Mouse (Mus musculus): ENCODE results near the gene Camta1.
A peak's percentile ranks its signal among the peaks of the same experiment; 100 is the strongest.

Gene Camta1

GRCm38 (mm10) chr4:151515316-151515715 lies 346.4 kb downstream of the Camta1 start:
- no peak for DNase-seq

- no peak for DNase-seq
Measured at GRCm38 (mm10) chr4:151511092-151511491, 350.6 kb downstream of the Camta1 start.

GRCm38 (mm10) chr4:151510417-151510816 lies 351.3 kb downstream of the Camta1 start:
- DNase-seq = no peak

GRCm38 (mm10) chr4:151506701-151507100 lies 355.0 kb downstream of the Camta1 start:
- no peak for DNase-seq

- DNase-seq = peak; percentile 39 to 58
Measured at GRCm38 (mm10) chr4:151498481-151499276, 363.0 kb downstream of the Camta1 start.

- DNase-seq = peak; percentile 27 to 42
Measured at GRCm38 (mm10) chr4:151496581-151496980, 365.1 kb downstream of the Camta1 start.

GRCm38 (mm10) chr4:151495276-151495882 lies 366.3 kb downstream of the Camta1 start:
- peak; percentile 24 to 61 for DNase-seq

GRCm38 (mm10) chr4:151492786-151493185 lies 368.9 kb downstream of the Camta1 start:
- DNase-seq = no peak

GRCm38 (mm10) chr4:151483977-151484313 lies 377.7 kb downstream of the Camta1 start:
- no peak for DNase-seq

GRCm38 (mm10) chr4:151483299-151483976 lies 378.2 kb downstream of the Camta1 start:
- DNase-seq = peak; percentile 46 to 82

GRCm38 (mm10) chr4:151480928-151481327 lies 380.7 kb downstream of the Camta1 start:
- DNase-seq = no peak

GRCm38 (mm10) chr4:151477950-151478349 lies 383.7 kb downstream of the Camta1 start:
- no peak for DNase-seq

- DNase-seq = peak in 1 of 2 experiments; percentile 22
Measured at GRCm38 (mm10) chr4:151474895-151475470, 386.7 kb downstream of the Camta1 start.

- no peak for DNase-seq
Measured at GRCm38 (mm10) chr4:151471886-151472285, 389.8 kb downstream of the Camta1 start.

- DNase-seq = no peak
Measured at GRCm38 (mm10) chr4:151468381-151468780, 393.3 kb downstream of the Camta1 start.

- no peak for DNase-seq
Measured at GRCm38 (mm10) chr4:151458686-151459085, 403.0 kb downstream of the Camta1 start.

GRCm38 (mm10) chr4:151454611-151455010 lies 407.1 kb downstream of the Camta1 start:
- no peak for DNase-seq

GRCm38 (mm10) chr4:151454065-151454464 lies 407.6 kb downstream of the Camta1 start:
- DNase-seq = no peak

GRCm38 (mm10) chr4:151451885-151452284 lies 409.8 kb downstream of the Camta1 start:
- no peak for DNase-seq

- no peak for DNase-seq
Measured at GRCm38 (mm10) chr4:151449981-151450380, 411.7 kb downstream of the Camta1 start.

GRCm38 (mm10) chr4:151448341-151448740 lies 413.3 kb downstream of the Camta1 start:
- no peak for DNase-seq

- DNase-seq = peak; percentile 24 to 48
Measured at GRCm38 (mm10) chr4:151444665-151445064, 417.0 kb downstream of the Camta1 start.

GRCm38 (mm10) chr4:151438561-151438960 lies 423.1 kb downstream of the Camta1 start:
- no peak for DNase-seq

Measured in kidney, postnatal 36 days (tissue).